Mouse (Mus musculus) inflammation-experienced regulatory T-cells, adult 6 months (primary cell): ENCODE results near the gene Ptgds. TPM values are rescaled to one million over a fixed set of nuclear protein-coding genes. Genes with fewer than 3 reads are reported as not detected.

ENCODE experiments used
- polyA plus RNA-seq, 3 experiments: library from polyadenylated mRNA; unstranded; fragments of 100-300 nt; shearing (Covaris generic); gene quantifications; one replicate each; pipeline ENCODE4 v1.2.1; 2017

Ptgds gene
- polyA plus RNA-seq, 3 experiments from 2014 or later = not detected

Other genes with a start within 250 kb of the Ptgds start
- 100 to 1,000 TPM in 1 of 3 experiments, 10 to 100 TPM in 2; 90.3 to 208 (median 96.5) TPM for gene Tubb4b, start 245.3 kb downstream of the Ptgds start, polyA plus RNA-seq
- not detected for gene Slc34a3, start 235.7 kb downstream of the Ptgds start, polyA plus RNA-seq
- not detected for gene Rnf224, start 233.3 kb downstream of the Ptgds start, polyA plus RNA-seq
- 1 to 10 TPM in 1 of 3 experiments, under 1 TPM in 2; 0.53 to 1.6 (median 0.99) TPM for gene Rnf208, start 227.8 kb downstream of the Ptgds start, polyA plus RNA-seq
- gene Cysrt1, start 227.6 kb downstream of the Ptgds start, polyA plus RNA-seq = not detected
- 1 to 10 TPM; 2.3 to 9.2 (median 4.0) TPM for gene AL732309.1, start 223.2 kb downstream of the Ptgds start, polyA plus RNA-seq
- gene Tmem203, start 214.6 kb downstream of the Ptgds start, polyA plus RNA-seq = 10 to 100 TPM in 1 of 3 experiments, 1 to 10 TPM in 2; 8.3 to 13.7 (median 8.7) TPM
- 1 to 10 TPM; 3.4 to 4.7 (median 3.9) TPM for gene Tprn, start 207.4 kb downstream of the Ptgds start, polyA plus RNA-seq
- 100 to 1,000 TPM; 111 to 156 (median 121) TPM for gene Ssna1, start 197.6 kb downstream of the Ptgds start, polyA plus RNA-seq
- gene Anapc2, start 197.6 kb downstream of the Ptgds start, polyA plus RNA-seq = 10 to 100 TPM; 29.3 to 44.6 (median 39.2) TPM
- not detected for gene Tmem210, start 181.9 kb downstream of the Ptgds start, polyA plus RNA-seq
- gene Lrrc26, start 180.1 kb downstream of the Ptgds start, polyA plus RNA-seq = not detected
- not detected for gene Grin1, start 150.9 kb downstream of the Ptgds start, polyA plus RNA-seq
- gene Man1b1, start 137.7 kb downstream of the Ptgds start, polyA plus RNA-seq = 10 to 100 TPM; 21.2 to 24.3 (median 23.1) TPM
- 10 to 100 TPM; 10.2 to 24.6 (median 21.1) TPM for gene Dpp7, start 113.7 kb downstream of the Ptgds start, polyA plus RNA-seq
- 10 to 100 TPM; 12.2 to 20.6 (median 18.3) TPM for gene Uap1l1, start 104.4 kb downstream of the Ptgds start, polyA plus RNA-seq
- gene Sapcd2, start 97.7 kb downstream of the Ptgds start, polyA plus RNA-seq = 10 to 100 TPM in 1 of 3 experiments, under 1 TPM in 2; 0.44 to 10.5 (median 0.80) TPM
- 1 to 10 TPM in 1 of 3 experiments, under 1 TPM in 1, not detected in 1; 0.49 to 1.3 TPM for gene Entpd2, start 74.2 kb downstream of the Ptgds start, polyA plus RNA-seq
- 1 to 10 TPM; 2.8 to 6.1 (median 6.0) TPM for gene Npdc1, start 70.7 kb downstream of the Ptgds start, polyA plus RNA-seq
- gene Fut7, start 46.8 kb downstream of the Ptgds start, polyA plus RNA-seq = 10 to 100 TPM in 1 of 3 experiments, 1 to 10 TPM in 2; 4.1 to 14.7 (median 7.2) TPM
- 10 to 100 TPM; 31.4 to 59.3 (median 41.8) TPM for gene Abca2, start 41.3 kb downstream of the Ptgds start, polyA plus RNA-seq
- 1 to 10 TPM; 1.2 to 1.9 (median 1.6) TPM for gene Clic3, start 13.2 kb downstream of the Ptgds start, polyA plus RNA-seq
- gene Paxx, start 9.0 kb downstream of the Ptgds start, polyA plus RNA-seq = 10 to 100 TPM; 70.4 to 92.1 (median 89.2) TPM
- not detected for gene Lcn12, start 23.9 kb upstream of the Ptgds start, polyA plus RNA-seq
- gene Fbxw5, start 30.7 kb upstream of the Ptgds start, polyA plus RNA-seq = 10 to 100 TPM; 49.1 to 88.0 (median 76.8) TPM
- gene C8g, start 31.7 kb upstream of the Ptgds start, polyA plus RNA-seq = 1 to 10 TPM; 2.1 to 5.1 (median 3.4) TPM
- gene Traf2, start 76.9 kb upstream of the Ptgds start, polyA plus RNA-seq = 10 to 100 TPM; 74.8 to 85.3 (median 76.1) TPM
- gene Edf1, start 87.8 kb upstream of the Ptgds start, polyA plus RNA-seq = 100 to 1,000 TPM; 246 to 394 (median 269) TPM
- 1 to 10 TPM in 2 of 3 experiments, under 1 TPM in 1; 0.85 to 2.2 (median 1.3) TPM for gene Mamdc4, start 104.8 kb upstream of the Ptgds start, polyA plus RNA-seq
- gene Phpt1, start 105.2 kb upstream of the Ptgds start, polyA plus RNA-seq = 10 to 100 TPM; 37.0 to 64.3 (median 56.2) TPM
- under 1 TPM in 1 of 3 experiments, not detected in 2; 0.07 TPM for gene Ajm1, start 111.7 kb upstream of the Ptgds start, polyA plus RNA-seq
- gene Rabl6, start 138.5 kb upstream of the Ptgds start, polyA plus RNA-seq = 10 to 100 TPM; 14.0 to 28.3 (median 18.0) TPM
- not detected for gene Ccdc183, start 147.6 kb upstream of the Ptgds start, polyA plus RNA-seq
- 1 to 10 TPM in 2 of 3 experiments, under 1 TPM in 1; 0.80 to 2.2 (median 1.1) TPM for gene Tmem141, start 152.0 kb upstream of the Ptgds start, polyA plus RNA-seq
- gene Fcna, start 158.0 kb upstream of the Ptgds start, polyA plus RNA-seq = under 1 TPM in 1 of 3 experiments, not detected in 2; 0.96 TPM
- not detected for gene Lcn8, start 183.1 kb upstream of the Ptgds start, polyA plus RNA-seq
- gene Lcn5, start 187.9 kb upstream of the Ptgds start, polyA plus RNA-seq = not detected
- gene Lcn6, start 206.7 kb upstream of the Ptgds start, polyA plus RNA-seq = not detected
- gene Lcn10, start 212.7 kb upstream of the Ptgds start, polyA plus RNA-seq = 1 to 10 TPM in 2 of 3 experiments, not detected in 1; 1.1 to 1.4 TPM
- not detected for gene Obp2a, start 230.0 kb upstream of the Ptgds start, polyA plus RNA-seq
- gene Bmyc, start 236.7 kb upstream of the Ptgds start, polyA plus RNA-seq = 100 to 1,000 TPM in 1 of 3 experiments, 10 to 100 TPM in 2; 31.0 to 105 (median 84.4) TPM